In the genomic region with DNA sequence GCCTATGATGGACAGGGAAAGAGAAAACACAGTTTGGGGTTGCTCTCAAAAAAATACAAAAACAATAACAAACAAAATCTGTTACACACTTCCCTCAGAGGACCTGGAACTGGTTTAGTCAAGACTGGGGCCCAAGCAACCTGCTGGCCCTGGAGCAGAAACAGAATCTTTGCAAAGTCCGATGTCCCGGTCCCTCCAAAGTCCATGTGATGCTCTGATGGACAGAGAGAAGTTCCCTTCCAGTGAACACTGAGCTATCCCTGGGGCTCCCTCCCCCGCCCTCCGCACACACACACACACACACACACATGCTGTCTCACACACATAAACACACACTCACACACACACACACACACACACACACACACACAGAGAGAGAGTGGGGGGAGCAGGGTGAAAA, we compare ENCODE assay signal across 26 mouse cellular contexts. TPM values are rescaled to one million over a fixed set of nuclear protein-coding genes. Genes with fewer than 3 reads are reported as not detected.
DNase-seq lines count a peak whose midpoint lies in the region; ATAC-seq and TF ChIP-seq lines count a peak whose summit lies in the region.
"Had no signal": no experiment of that assay in that cellular context is flagged by ENCODE, and none has a peak within 500 bp of the region (broad histone marks: within the 10 kb centered on the region; RNA-seq: fewer than 3 reads in every experiment).

No protein-coding gene starts in this region.

- TF ChIP-seq EP300 in heart, adult 2 months (IDR thresholded peaks at IDR 0.05; ENCODE audit: insufficient read depth, low read depth, low read length): no peak

- WGBS in heart, adult 2 months: 76% methylated on average over 4 of the region's 4 CpGs
- WGBS in heart, embryonic 16.5 days: 58% methylated on average over 4 of the region's 4 CpGs

- TF ChIP-seq CTCF in heart, adult 2 months (IDR thresholded peaks at IDR 0.05): no peak

- H3K27ac ChIP-seq in heart, adult 2 months: peak overlapping the region; percentile 62
- peak overlapping the region; percentile 91 for H3K27ac ChIP-seq in heart, embryonic 16.5 days (ENCODE audit: low read length)
- H3K27ac ChIP-seq: stomach, embryonic 15.5 days had no signal

- no peak overlapping the region for H3K4me2 ChIP-seq in heart, embryonic 16.5 days (ENCODE audit: low read depth, low read length)
- H3K4me2 ChIP-seq: liver, embryonic 11.5 days; stomach, embryonic 15.5 days had no signal

- no peaks in the 10 kb centered on the region for H3K9me3 ChIP-seq in heart, embryonic 16.5 days (replicated peaks; ENCODE audit: control insufficient read depth, low read length)
- H3K9me3 ChIP-seq: stomach, embryonic 15.5 days had no signal

- H3K36me3 ChIP-seq in heart, adult 2 months (ENCODE audit: control insufficient read depth, insufficient read depth, low read length): no peaks in the 10 kb centered on the region
- H3K36me3 ChIP-seq in heart, embryonic 16.5 days (ENCODE audit: control insufficient read depth, insufficient read depth): no peaks in the 10 kb centered on the region
- H3K36me3 ChIP-seq: stomach, embryonic 15.5 days had no signal

- DNase-seq in heart, adult 2 months: no peak
- no peak for DNase-seq in heart, adult 11 months
- no peak for DNase-seq in heart, adult 9 months (ENCODE audit: low spot score in 2 of 2)
- peak; percentile 60 to 71 for DNase-seq in kidney, adult 8-10 months
- peak; percentile 57 to 84 for DNase-seq in kidney, postnatal 25 days
- no peak for DNase-seq in ovary, postnatal 14 days (ENCODE audit: low spot score)
- DNase-seq: adrenal gland, postnatal 25 days; cerebellum, adult 11 months; cerebellum, postnatal 10 days; embryo, embryonic 11 days; forebrain, postnatal 0 days; lung, adult 18-20 months; midbrain, embryonic 14.5 days; right cerebral cortex, postnatal 25 days; thymus, adult 18-20 months; thymus, postnatal 4 days had no signal

- no peaks in the 10 kb centered on the region for H3K79me2 ChIP-seq in heart, adult 2 months (replicated peaks; ENCODE audit: control insufficient read depth, insufficient read depth, low read length)

- H3K27me3 ChIP-seq in heart, adult 2 months (ENCODE audit: control insufficient read depth, insufficient read depth, low read length): no peaks in the 10 kb centered on the region
- no peaks in the 10 kb centered on the region for H3K27me3 ChIP-seq in heart, embryonic 16.5 days (ENCODE audit: control insufficient read depth, insufficient read depth, low read length)
- H3K27me3 ChIP-seq: CH12.LX; stomach, embryonic 15.5 days had no signal

- intact Hi-C loops in heart, adult 2 months (cut with DNase I): no loop called here

- TF ChIP-seq POLR2A in heart, adult 2 months (IDR thresholded peaks at IDR 0.05; ENCODE audit: insufficient read depth, low read depth, low read length): no peak

- no peak overlapping the region for H3K9ac ChIP-seq in heart, adult 2 months (ENCODE audit: low read depth, low read length)
- H3K9ac ChIP-seq in heart, embryonic 16.5 days (ENCODE audit: low read length): no peak overlapping the region
- H3K9ac ChIP-seq: forebrain, postnatal 0 days; stomach, embryonic 15.5 days had no signal

- H3K4me1 ChIP-seq in heart, adult 2 months (ENCODE audit: control insufficient read depth, insufficient read depth, low read length): peaks cover 4% of the 10 kb centered on the region; the same call in 1 of the 2 replicates
- peaks cover 19% of the 10 kb centered on the region; the same call in 1 of the 2 replicates for H3K4me1 ChIP-seq in heart, embryonic 16.5 days (ENCODE audit: control insufficient read depth, insufficient read depth, low read length)
- H3K4me1 ChIP-seq: stomach, embryonic 15.5 days had no signal

- no peak overlapping the region for H3K4me3 ChIP-seq in heart, adult 2 months
- H3K4me3 ChIP-seq in heart, embryonic 16.5 days (ENCODE audit: low read length): no peak overlapping the region
- H3K4me3 ChIP-seq: megakaryocyte, embryonic 14.5 days; myocyte; stomach, embryonic 15.5 days had no signal

- ATAC-seq in heart, embryonic 16.5 days (replicated peaks; ENCODE audit: extremely low read depth, insufficient read depth, low FRiP score): 0 out of 2 replicates have a peak, but pooled peaks have one; percentile 11
- ATAC-seq in CD4-positive, CD25-positive, alpha-beta regulatory T cell, adult 4 months: no peak
- ATAC-seq: hindbrain, embryonic 16.5 days; intestine, embryonic 16.5 days had no signal

RNA-seq across cellular contexts. Expression of a gene that starts 28.5 kb away (rescaled TPM):
- 10 to 100 TPM; 28.6 to 32.8 TPM for total RNA-seq in heart, adult 2 months (2021)
- polyA plus RNA-seq in heart, adult 2 months (2012; rRNA removed): 7.8 and 16.5 TPM in 2 replicates
- polyA plus RNA-seq in heart, embryonic 16.5 days (2015; fragmentation: Nextera tagmentation; extraction: Ambion mirVana): 4.6 and 5.4 TPM in 2 replicates
- polyA plus RNA-seq in CD4-positive, CD25-positive, alpha-beta regulatory T cell, adult 4 months (2017; shearing (Covaris generic)): not detected

RNA-seq across cellular contexts. Expression of a gene that starts 57.6 kb away (rescaled TPM):
- not detected for total RNA-seq in heart, adult 2 months (2021)
- 0.67 and 0.86 TPM in 2 replicates for polyA plus RNA-seq in heart, adult 2 months (2012; rRNA removed)
- 1.7 and 2.4 TPM in 2 replicates for polyA plus RNA-seq in heart, embryonic 16.5 days (2015; fragmentation: Nextera tagmentation; extraction: Ambion mirVana)
- polyA plus RNA-seq in CD4-positive, CD25-positive, alpha-beta regulatory T cell, adult 4 months (2017; shearing (Covaris generic)): 1 to 10 TPM in 1 of 2 experiments, not detected in 1; 1.0 TPM
- total RNA-seq: gastrocnemius, adult 18-20 months had no signal

Comparison
In these comparisons a context has a peak if more than half of its experiments do, and no peak if none do; other contexts are left out.
1. DNase-seq: peak in kidney, adult 8-10 months (2 of 2) and kidney, postnatal 25 days (2 of 2); none in heart, adult 2 months (0 of 2), heart, adult 11 months (single experiment), heart, adult 9 months (0 of 2) and ovary, postnatal 14 days (single experiment).